Mouse (Mus musculus) C2C12 (cell line): Measurements from ENCODE around the gene Mmp10.

ENCODE experiments used
- CEBPB ChIP-seq: IDR thresholded peaks from one replicate; pipeline ENCODE4 v1.6.1; 2011; ENCODE audit warnings: low read depth, mild to moderate bottlenecking, control low read depth, moderate library complexity
- CTCF ChIP-seq: IDR thresholded peaks from one replicate; pipeline ENCODE4 v1.5.1; 2011; ENCODE audit not compliant: control insufficient read depth, insufficient read depth, insufficient read length
- FOSL1 ChIP-seq: IDR thresholded peaks from one replicate; pipeline ENCODE4 v1.8.0; 2011; ENCODE audit warnings: mild to moderate bottlenecking, low read length; ENCODE audit not compliant: poor library complexity, insufficient read depth, severe bottlenecking
- MAX ChIP-seq: IDR thresholded peaks from one replicate; pipeline ENCODE4 v1.6.1; 2011; ENCODE audit warnings: mild to moderate bottlenecking, control low read depth
- MYOD1 ChIP-seq: IDR thresholded peaks from one replicate; pipeline ENCODE4 v1.6.1; 2011; ENCODE audit warnings: low read depth; ENCODE audit not compliant: control insufficient read depth, insufficient read length
- MYOG ChIP-seq: IDR thresholded peaks from one replicate; pipeline ENCODE4 v1.6.1; 2011; ENCODE audit not compliant: control insufficient read depth, insufficient read length; ENCODE audit errors: extremely low read depth
- USF1 ChIP-seq: IDR thresholded peaks from one replicate; pipeline ENCODE4 v1.6.1; 2011; ENCODE audit warnings: low read depth, mild to moderate bottlenecking, control low read depth, moderate library complexity

- TF ChIP-seq MYOG = no peak
- no peak for TF ChIP-seq CTCF
- TF ChIP-seq CEBPB = no peak
- TF ChIP-seq FOSL1 = no peak
- no peak for TF ChIP-seq USF1
- TF ChIP-seq MYOD1 = no peak
- no peak for TF ChIP-seq MAX
Observed at GRCm38 (mm10) chr9:7558221-7559017, 56.3 kb downstream of the Mmp10 start, which contains the start of gene Mmp8.
